Mouse (Mus musculus): Measurements from ENCODE around the gene Olfm4.

DNA sequence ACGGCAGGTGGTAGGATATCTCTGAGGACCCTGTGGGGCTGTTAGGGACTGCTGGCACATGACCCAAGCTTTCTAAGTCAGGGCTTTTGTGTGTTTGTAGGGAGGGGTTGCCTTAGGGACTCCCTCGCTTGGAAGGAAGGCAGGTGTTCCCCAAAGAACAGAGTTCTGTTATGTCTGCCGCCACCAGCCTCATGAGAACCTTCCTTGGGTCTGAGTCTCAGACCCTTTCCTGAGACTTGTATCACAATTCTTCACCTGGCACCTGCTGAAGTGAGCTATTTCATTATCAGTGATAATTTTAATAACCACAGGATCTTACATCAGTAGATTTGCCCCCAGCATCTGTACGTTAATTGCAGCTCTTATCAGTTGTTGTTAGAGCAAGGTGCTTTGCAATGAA lies 2.4 kb upstream of the Olfm4 start:
- TF ChIP-seq CTCF (conservative IDR thresholded peaks at IDR 0.05; ENCODE audit: insufficient read depth, insufficient read length, low read depth, low read length) (no peak), POLR2A (IDR thresholded peaks at IDR 0.05; ENCODE audit: low read depth, low read length) (no peak)

Data from kidney, adult 2 months (tissue).